Mouse (Mus musculus) frontal cortex, adult (tissue): ENCODE measurements at regions not wholly inside any gene's neighbourhood (a gene's known extent, or its start where the extent isn't known, plus 50 kb on each side); places are given as distances from the start of the nearest gene placed in this dataset.

Experiments used
- ATAC-seq: cut with Nextera tagmentation; 2 replicates; pipeline ENCODE4 v1.9.2; 2017; ENCODE audit warnings: mild to moderate bottlenecking, moderate library complexity, mixed read lengths; ENCODE audit not compliant: low TSS enrichment

DNA sequence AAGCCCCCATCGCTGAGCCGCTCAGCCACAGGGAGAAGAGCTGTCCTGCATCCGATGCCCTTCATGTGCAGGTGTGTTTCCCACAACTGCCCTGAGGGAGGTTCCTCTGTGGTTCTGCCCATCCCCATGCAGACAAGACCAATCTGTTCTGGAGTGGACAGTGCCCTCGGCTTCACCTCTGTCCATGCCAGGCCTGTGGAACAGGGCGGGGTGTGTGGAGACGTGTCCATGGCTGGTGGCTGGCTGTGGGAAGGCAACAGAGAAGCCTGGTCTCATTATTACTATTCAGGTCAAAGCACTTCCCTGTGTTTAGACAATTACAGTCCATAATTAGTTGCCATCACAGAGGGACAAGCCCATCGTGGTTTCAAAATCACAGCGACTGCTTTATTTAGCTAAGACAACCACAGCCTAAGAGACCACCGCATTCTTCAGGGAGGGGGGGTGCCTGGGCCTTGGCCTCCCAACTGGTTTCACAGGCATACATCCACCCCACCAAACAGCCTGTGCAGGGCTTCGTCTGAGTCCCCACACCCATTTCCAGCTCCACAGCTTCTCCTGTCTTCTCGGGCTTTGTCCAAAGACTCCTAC is 97.7 kb downstream of the Rplp1 start:
- ATAC-seq = no peak

DNA sequence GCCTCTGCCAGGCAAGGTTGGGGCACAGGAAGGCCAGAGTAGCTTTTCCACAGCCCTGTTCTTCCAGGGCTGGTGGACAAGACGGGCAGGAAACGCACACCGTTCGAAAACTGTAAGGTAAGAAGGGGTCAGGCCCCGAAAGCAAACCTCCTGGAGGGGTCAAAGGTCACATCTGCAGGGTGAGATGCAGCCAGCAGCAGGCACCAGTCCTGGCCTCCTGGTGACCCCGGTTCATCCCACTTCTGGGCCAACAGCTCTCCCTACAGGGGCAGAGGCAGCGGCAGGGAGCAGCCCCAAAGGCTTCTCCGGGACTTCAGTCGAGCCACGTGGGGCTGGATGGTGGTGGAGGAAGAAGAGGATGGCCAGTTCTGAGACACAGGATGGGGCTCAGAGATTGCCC is 98.3 kb downstream of the Rplp1 start:
- ATAC-seq = no peak

- ATAC-seq = no peak
Measured at GRCm38 (mm10) chr9:61813291-61813690, 101.1 kb downstream of the Rplp1 start.

- ATAC-seq = no peak
Measured at GRCm38 (mm10) chr9:61812315-61812714, 102.0 kb downstream of the Rplp1 start.

GRCm38 (mm10) chr9:61810456-61810855 is 103.9 kb downstream of the Rplp1 start:
- ATAC-seq = no peak

DNA sequence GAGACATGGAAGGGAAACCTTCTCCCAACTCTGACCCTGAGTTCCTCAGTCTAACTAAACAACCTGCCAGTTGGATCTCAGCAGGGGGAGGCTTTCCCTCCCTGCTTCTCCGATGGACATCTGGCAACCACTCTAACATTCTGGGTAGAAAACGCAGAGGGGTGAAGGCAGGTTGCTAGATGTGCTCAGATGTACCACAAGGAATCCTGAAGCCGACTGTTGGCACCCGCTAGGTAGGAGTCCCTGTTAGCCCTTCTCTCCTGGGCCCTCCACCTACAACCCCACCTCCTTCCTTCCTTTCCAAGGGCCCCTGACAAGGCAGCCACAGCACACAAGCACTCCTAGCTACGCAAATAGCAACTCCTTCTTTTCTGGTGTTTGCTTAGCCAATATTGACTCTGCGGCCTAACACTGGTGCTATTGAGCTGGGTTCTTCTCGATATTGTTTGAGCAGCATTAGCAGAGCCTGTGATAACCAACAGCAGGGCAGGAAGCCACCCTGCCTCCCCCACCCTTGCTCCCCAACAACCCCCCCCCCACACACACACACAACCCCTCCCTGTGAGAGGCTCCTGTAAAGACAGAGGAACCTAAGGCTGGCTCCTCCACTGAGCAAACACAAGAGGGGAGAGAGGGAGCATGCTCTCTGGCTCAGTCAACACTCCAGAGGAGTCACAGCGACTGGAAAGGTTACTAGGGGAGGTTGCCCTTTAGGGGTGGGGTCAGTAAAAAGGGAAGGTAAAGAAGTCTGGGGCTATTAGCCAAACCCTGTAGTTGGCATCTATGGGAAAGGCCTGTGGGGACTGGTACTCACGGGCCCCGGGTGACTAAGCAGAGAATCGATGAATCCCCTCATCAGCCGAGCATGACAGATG is 105.8 kb downstream of the Rplp1 start:
- ATAC-seq = no peak

DNA sequence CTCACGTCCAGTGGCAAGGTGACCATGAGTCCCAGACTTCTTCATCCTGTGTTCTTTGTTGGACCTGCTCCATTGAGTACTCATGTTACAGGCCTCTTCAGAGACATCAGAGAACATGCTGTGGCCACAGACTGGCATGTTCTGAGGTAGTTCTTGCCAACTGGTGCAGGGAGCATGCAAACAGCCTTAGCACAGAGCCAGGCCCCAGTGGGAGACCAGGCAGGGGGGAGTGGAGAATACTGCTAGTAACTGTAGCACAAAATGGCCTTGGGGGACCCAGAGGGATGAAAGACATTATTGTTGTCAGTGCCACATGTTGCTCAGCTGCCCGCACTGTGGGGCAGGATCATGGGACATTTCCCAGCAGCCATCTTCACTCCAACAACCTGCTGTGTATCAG is 108.4 kb downstream of the Rplp1 start:
- ATAC-seq = no peak

GRCm38 (mm10) chr9:61803555-61803954 is 110.8 kb downstream of the Rplp1 start:
- ATAC-seq = no peak

GRCm38 (mm10) chr9:61802694-61803093 is 111.6 kb downstream of the Rplp1 start:
- no peak for ATAC-seq

- ATAC-seq = no peak
Measured at GRCm38 (mm10) chr9:61799535-61799934, 114.8 kb downstream of the Rplp1 start.

- no peak for ATAC-seq
Measured at GRCm38 (mm10) chr9:61795910-61796309, 118.4 kb downstream of the Rplp1 start.

- peak; percentile 94 for ATAC-seq
Measured at GRCm38 (mm10) chr9:61791435-61792064, 122.8 kb downstream of the Rplp1 start.

DNA sequence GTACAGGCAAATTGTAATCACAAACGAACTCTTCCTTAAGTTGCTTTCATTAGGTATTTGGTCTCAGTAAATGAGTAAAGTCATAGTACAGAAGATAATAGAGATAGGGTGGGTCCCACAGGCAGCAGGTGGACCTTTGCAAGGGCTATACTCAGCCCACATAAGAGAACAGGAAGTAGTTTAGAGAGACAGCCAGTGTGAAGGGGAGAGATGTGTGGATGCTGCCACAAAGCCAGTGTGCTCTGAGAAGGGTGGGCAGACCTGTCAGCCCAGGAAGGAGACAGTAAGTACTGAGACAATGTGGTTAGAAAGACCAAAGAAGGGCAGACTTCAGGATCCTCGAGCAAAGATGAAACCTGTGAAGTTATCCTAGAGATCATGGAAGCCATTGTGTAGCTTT is 123.5 kb downstream of the Rplp1 start:
- ATAC-seq = no peak

- peak; percentile 33; the same call in 1 of the 2 replicates for ATAC-seq
Measured at GRCm38 (mm10) chr9:61789066-61789897, 125.1 kb downstream of the Rplp1 start.

GRCm38 (mm10) chr9:61781469-61781868 is 132.9 kb downstream of the Rplp1 start:
- ATAC-seq = no peak

DNA sequence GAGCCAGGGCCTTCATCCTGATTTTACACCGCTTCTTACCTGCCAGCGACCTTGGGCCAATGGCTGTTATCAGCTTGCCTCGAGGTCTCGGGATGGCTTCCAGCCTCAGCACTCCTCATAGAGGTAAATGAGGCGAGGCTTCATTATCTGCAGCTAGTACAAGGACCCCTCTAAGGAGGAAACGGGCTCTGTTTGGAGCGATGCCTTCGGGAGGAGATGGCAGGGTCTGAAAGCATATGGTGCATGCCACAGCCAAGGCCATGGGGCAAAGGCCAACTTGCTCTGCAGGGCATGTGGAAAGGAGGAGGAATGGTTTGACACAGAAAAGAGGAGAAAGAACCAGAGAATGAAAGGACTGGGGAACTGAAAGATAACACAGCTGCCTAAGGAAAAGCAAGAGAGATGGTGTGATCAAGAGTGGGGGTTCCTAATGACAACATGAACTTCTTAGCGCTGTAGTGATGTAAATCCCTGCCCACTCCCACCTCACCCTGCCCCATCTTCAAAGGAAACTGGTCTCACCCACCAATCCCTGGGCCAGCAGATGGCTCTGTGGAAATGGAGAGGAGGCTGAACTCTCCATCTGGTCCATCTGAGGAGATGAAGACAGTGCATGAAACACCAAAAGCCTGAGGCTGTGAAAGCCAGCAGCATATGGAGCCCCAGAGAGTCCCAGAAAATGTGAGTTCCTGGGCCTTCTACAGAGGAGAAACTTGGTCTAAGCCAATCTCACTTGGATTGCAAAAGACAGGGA is 134.0 kb downstream of the Rplp1 start:
- peak; percentile 88; the same call in 1 of the 2 replicates for ATAC-seq

DNA sequence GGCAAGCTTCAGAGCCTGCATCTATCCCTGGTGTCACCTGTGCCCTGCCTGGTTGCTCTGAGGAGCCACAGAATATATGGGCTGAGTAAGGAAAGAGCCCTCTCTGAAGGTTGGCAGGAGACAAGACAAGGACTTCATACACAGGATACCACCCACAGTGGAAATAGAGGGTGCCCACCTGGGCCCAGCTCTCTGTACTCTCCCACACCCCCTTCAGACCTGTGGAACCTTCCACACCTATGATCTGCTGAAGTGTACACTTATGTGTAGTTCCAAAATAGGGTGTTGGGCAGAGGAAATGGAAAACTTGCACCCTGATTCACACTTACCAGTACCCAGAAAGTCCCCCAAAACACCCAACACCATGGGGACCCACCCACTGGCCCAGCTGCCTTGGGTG is 135.2 kb downstream of the Rplp1 start:
- ATAC-seq = no peak

DNA sequence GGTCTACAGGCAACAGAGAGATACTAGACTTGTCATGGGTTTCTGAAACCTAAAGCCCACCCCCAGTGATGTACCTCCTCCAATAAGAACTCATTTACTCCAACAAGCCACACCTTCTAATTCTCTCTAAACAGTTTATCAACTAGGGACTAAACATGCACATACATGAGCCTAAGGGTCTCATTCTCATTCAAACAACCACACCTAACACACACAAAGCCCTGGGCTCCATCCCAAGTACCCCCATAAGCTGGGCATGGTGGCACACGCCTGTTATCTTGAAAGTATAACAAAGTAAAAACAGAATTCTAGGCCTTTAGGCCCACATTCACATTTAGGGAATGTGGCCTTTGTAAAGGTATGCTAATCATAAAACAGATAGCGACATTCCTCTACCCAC is 137.9 kb downstream of the Rplp1 start:
- no peak for ATAC-seq

DNA sequence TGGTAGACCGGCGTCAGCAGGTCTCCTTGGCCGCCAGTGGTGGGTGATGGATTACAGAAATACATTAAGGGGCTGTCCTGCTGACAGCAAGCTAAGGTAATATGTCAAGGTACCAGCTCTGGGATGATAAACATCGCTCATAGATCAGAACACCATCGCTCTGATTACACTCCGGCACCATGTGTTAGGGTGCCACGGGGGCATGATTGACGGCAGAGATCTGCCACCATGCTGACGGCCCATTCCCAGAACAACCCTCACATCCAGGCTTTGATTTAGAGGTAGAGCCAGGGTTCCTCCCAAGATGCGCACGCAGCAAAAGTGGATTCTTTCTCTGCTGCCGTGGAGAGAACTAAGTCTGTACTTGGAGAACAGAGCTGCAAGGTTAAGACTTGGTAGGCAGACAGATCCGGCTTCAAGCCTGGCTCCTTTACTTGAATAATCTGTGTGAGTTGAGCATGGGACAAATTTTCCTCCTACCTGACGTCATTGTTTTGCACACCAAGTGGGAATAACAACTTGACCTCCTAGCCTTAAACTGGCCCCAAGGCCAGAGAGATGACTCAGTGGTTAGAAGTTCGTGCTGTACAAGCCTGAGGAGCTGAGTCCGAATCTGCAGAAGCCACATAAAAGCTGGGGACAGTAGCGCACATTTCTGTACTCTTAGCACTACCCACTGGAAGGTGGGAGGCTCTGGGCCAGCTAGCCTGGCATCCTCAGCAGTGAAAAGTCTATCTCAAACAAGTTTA is 144.0 kb downstream of the Rplp1 start:
- no peak for ATAC-seq

DNA sequence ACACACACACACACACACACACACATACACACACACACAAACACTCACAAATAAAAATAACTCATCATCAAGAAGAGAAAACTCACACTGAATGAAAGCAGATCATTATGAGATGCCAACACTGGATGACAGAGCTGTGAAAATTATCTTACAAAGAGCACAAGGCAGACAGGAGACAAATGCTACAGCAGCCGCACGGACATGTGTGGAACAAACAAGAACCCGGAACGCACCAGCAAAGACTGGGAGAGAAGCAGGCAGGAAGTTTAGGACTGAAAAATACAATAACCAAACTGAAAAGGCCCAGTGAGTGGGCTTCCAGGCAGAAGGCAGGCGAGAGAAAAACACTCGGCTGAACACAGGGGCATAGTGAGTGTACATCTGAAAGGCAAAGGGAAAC is 148.2 kb downstream of the Rplp1 start:
- no peak for ATAC-seq

DNA sequence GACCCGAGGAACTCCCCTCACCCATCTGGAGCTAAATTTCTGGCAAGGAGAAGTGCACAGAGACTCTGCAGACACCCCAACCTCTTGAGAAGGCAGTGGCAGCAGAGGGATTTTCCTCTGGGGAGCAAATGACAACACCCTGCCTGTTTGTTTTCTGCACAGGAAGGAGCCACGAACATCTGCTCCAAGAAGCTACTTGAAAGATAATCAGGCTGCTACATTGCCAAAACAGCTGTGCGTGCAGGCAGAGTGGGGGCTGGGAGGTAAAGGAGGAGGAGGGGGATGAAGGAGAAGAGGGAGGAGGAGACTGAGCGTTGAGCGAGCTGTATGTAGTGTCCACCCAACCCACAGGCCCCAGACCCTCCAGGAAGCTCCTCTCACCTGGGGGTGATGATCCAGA is 149.0 kb downstream of the Rplp1 start:
- ATAC-seq = no peak
